Comparison of ENCODE assay signal across 25 mouse cellular contexts in genomic region chr10:61563550-61563949, GRCm38 (mm10). TPM values are rescaled to one million over a fixed set of nuclear protein-coding genes. Genes with fewer than 3 reads are reported as not detected.
DNase-seq lines count a peak whose midpoint lies in the region; ATAC-seq and TF ChIP-seq lines count a peak whose summit lies in the region.
"Had no signal": no experiment of that assay in that cellular context is flagged by ENCODE, and none has a peak within 500 bp of the region (broad histone marks: within the 10 kb centered on the region; RNA-seq: fewer than 3 reads in every experiment).

No protein-coding gene starts in this region.

- H3K36me3 ChIP-seq in thymus, adult 2 months (ENCODE audit: control insufficient read depth, insufficient read depth, low read length) = no peaks in the 10 kb centered on the region
- H3K36me3 ChIP-seq: embryonic facial prominence, embryonic 15.5 days; forebrain, embryonic 15.5 days had no signal

- H3K4me3 ChIP-seq in left cerebral cortex, adult 2 months = no peak overlapping the region
- no peak overlapping the region for H3K4me3 ChIP-seq in thymus, adult 2 months (ENCODE audit: control insufficient read depth, insufficient read depth, low read length)
- H3K4me3 ChIP-seq: embryonic facial prominence, embryonic 15.5 days; erythroblast, embryonic 14.5 days; forebrain, embryonic 10.5 days; forebrain, embryonic 15.5 days; heart, adult 2 months; heart, embryonic 15.5 days; hindbrain, embryonic 13.5 days had no signal

- DNase-seq in frontal cortex, postnatal 14 days (ENCODE audit: low spot score in 2 of 2) = no peak
- DNase-seq in left cerebral cortex, adult 2 months (ENCODE audit: extremely low spot score in 1 of 2, low spot score in 2 of 2) = no peak
- DNase-seq in left cerebral cortex, postnatal 4 days = no peak
- peak; percentile 22 to 29 for DNase-seq in right cerebral cortex, adult 2 months (ENCODE audit: low spot score in 2 of 2)
- DNase-seq in right cerebral cortex, postnatal 10 days (ENCODE audit: low spot score in 2 of 2) = no peak
- no peak for DNase-seq in thymus, adult 2 months
- DNase-seq: adrenal gland, postnatal 14 days; cerebellum, adult 18-20 months; cerebellum, adult 9-11 months; cerebellum, postnatal 36 days; gastrocnemius, postnatal 10 days; heart, adult 2 months; heart, postnatal 14 days had no signal

- TF ChIP-seq POLR2A in thymus, adult 2 months (IDR thresholded peaks at IDR 0.05; ENCODE audit: control insufficient read depth, extremely low read depth, insufficient read depth, low read length, poor library complexity) = no peak

- intact Hi-C loops in left cerebral cortex, adult 2 months (cut with DNase I) = no loop called here
- intact Hi-C loops in left cerebral cortex, postnatal 4 days (cut with DNase I) = no loop called here

- H3K27ac ChIP-seq in left cerebral cortex, adult 2 months = peak overlapping the region; percentile 50
- no peak overlapping the region for H3K27ac ChIP-seq in thymus, adult 2 months (ENCODE audit: control insufficient read depth, insufficient read depth, low read length)
- H3K27ac ChIP-seq: embryonic facial prominence, embryonic 15.5 days; forebrain, embryonic 10.5 days; forebrain, embryonic 15.5 days; heart, adult 2 months; heart, embryonic 15.5 days; hindbrain, embryonic 13.5 days; hindbrain, postnatal 0 days had no signal

- 88% methylated on average over 9 of the region's 9 CpGs for WGBS in thymus, adult 2 months

- ATAC-seq in frontal cortex, adult (ENCODE audit: low TSS enrichment) = peak; percentile 75
- ATAC-seq: activated CD4-positive, CD25-positive, alpha-beta regulatory T cell, adult 4 months; forebrain, embryonic 15.5 days; hindbrain, postnatal 0 days; Patski had no signal

- peaks cover 3% of the 10 kb centered on the region for H3K4me1 ChIP-seq in thymus, adult 2 months (replicated peaks; ENCODE audit: control insufficient read depth, insufficient read depth, low read length)
- H3K4me1 ChIP-seq: embryonic facial prominence, embryonic 15.5 days; forebrain, embryonic 10.5 days; forebrain, embryonic 15.5 days; heart, embryonic 15.5 days; hindbrain, embryonic 13.5 days had no signal

- TF ChIP-seq CTCF in left cerebral cortex, adult 2 months (IDR thresholded peaks at IDR 0.05) = no peak
- no peak for TF ChIP-seq CTCF in thymus, adult 2 months (IDR thresholded peaks at IDR 0.05; ENCODE audit: borderline replicate concordance, control insufficient read depth, extremely low read depth, insufficient read depth, low read length, poor library complexity)

- H3K27me3 ChIP-seq in thymus, adult 2 months (ENCODE audit: control insufficient read depth, insufficient read depth, low read length) = no peaks in the 10 kb centered on the region
- H3K27me3 ChIP-seq: CH12.LX; embryonic facial prominence, embryonic 15.5 days; forebrain, embryonic 15.5 days; heart, embryonic 15.5 days; hindbrain, embryonic 13.5 days; Patski had no signal

RNA-seq across cellular contexts. Expression of gene Npffr1, which starts 31.7 kb away (rescaled TPM):
- total RNA-seq in left cerebral cortex, adult 2 months (2021) = 1 to 10 TPM; 1.9 to 2.2 TPM
- 1 to 10 TPM; 1.4 to 2.4 TPM for total RNA-seq in left cerebral cortex, postnatal 4 days (2021)
- polyA plus RNA-seq in thymus, adult 2 months (2012; rRNA removed) = 0.04 and 0.10 TPM in 2 replicates
- total RNA-seq: CH12.LX; heart, postnatal 14 days; hematopoietic stem cell, adult 5-6 weeks had no signal
- polyA plus RNA-seq: activated CD4-positive, CD25-positive, alpha-beta regulatory T cell, adult 4 months; embryonic facial prominence, embryonic 15.5 days; erythroblast, embryonic 14.5 days; heart, embryonic 15.5 days had no signal

Comparison
In these comparisons a context has a peak if more than half of its experiments do, and no peak if none do; other contexts are left out.
1. DNase-seq: peak in right cerebral cortex, adult 2 months (2 of 2); none in frontal cortex, postnatal 14 days (0 of 2), left cerebral cortex, adult 2 months (0 of 2), left cerebral cortex, postnatal 4 days (single experiment), right cerebral cortex, postnatal 10 days (0 of 2) and thymus, adult 2 months (single experiment).